Mouse (Mus musculus): ENCODE data around the gene Erich3.

The Erich3 gene

DNA sequence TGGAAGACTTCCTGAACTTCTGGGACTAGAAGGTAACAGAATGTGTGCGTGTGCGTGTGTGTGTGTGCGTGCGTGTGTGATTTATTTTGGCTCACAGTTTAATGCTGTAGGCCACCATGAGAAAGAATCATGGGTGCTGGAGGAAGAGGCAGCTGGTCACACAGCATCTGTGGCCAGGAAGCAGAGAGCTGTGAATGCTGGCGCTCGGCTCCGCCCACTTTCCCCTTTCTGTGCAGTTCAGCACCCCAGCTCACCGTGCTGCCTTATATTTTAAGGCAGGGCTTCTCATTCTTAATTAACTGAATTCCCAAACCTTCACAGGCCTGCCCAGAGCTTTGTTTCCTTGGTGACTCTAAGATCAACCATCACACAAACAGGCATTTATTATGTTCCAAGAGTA lies 9.7 kb downstream of the Erich3 start:
- DNase-seq (ENCODE audit: low read depth), result no peak

DNA sequence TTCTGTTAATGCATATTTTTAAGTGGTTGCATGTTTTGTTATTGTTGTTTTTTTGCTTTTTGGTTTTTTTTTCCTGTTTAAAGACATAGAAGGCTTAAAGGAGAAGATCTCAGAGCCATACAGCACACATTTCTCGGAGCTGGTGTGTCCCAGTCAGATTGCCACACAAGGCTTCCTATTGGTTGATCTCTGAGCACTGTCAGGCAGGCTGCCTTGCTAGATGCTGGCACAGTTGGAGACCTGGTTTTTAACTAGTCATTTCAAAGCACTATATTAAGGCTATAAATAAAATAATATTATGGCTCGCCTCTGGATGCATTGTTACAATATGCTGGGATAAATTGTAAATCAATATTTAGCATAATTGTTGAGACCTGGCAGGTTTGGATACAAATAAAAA lies 18.9 kb downstream of the Erich3 start:
- no peak for DNase-seq (ENCODE audit: low read depth)

DNA sequence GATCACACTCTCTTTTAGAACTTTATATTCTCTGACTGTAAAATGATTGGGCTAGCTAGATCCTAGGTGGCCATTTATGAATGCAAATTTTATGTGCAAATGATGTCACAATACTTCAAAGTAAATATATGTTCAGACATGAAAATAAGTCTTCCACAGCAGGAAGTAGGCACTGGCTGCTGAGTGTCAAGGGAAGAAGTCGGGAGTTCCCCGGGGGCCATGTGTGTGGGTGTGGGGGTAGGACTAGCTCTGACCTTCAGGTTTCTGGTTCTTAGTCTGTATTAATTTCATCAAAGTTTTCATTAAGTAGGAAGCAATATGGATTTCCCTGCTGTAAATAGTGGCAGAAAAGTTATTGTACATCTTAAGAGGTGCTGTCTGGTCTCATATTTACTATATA lies 20.0 kb downstream of the Erich3 start:
- DNase-seq (ENCODE audit: low read depth), result no peak

DNA sequence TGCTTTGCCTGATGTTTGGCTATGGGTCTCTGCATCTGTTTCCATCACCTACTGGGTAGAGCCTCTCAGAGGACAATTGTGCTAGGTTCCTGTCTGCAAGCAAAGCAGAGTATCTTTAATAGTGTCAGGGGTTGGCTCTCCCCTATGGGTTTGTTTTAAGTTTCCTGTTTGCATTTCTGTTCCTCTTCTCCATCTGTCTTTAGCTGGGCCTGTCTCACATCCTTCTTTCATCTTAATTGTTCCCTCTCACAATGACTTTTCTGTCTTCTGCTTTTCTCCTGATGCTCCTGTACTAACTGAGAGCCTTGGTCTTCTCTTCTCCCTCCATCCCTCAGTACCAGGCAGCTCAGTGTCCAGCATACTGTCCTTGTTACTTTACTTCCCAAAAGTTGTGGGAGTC lies 26.6 kb downstream of the Erich3 start:
- DNase-seq (ENCODE audit: low read depth), result no peak

DNA sequence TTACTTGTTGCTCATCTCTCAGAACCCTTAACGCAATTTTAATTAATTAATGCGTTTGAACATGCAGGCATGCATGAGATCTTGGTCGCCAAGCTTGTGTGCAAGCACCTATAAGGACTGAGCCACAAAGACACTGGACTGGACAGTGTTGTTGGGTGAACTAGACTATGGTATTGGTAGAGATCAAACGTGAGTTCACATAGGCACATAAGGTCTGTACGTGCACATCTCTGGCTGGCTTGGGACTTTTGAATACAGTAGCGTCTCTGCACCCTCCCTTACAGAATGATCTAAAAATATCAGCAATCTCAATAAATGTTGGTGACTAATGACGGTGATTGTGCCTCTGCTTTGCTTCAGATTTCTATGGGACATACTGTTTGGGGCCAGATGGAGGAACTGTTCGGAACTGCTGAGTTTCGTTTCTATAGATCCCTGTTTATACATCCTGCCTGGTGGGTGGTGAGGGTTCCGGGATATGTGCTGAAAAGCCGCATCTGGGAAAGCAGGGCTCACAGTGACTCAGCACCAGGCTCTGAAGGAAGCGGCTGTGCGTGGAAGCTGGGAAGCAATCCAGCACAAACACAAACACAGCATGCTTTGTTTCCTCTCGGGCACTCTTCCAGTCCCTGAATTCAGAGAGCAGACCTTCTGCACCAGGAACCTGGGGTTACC lies 28.4 kb downstream of the Erich3 start:
- no peak for DNase-seq (ENCODE audit: low read depth)

DNA sequence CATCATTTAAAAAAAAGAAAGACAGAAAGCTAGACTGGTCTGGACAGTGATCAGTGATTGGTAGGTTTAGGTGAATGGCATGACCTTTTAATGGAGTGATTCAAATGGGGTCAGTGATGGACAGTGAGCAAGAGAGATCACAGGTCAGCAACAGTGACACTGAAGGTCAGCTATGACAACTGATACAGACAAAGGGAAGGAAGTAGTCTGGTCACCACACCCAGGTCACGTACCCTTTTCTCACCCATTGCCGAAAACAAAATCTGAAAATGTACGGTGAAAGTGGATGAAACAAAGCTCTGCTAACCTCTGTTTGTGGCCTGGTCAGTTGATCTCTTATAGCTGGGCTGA lies 28.9 kb downstream of the Erich3 start:
- no peak for DNase-seq (ENCODE audit: low read depth)

DNA sequence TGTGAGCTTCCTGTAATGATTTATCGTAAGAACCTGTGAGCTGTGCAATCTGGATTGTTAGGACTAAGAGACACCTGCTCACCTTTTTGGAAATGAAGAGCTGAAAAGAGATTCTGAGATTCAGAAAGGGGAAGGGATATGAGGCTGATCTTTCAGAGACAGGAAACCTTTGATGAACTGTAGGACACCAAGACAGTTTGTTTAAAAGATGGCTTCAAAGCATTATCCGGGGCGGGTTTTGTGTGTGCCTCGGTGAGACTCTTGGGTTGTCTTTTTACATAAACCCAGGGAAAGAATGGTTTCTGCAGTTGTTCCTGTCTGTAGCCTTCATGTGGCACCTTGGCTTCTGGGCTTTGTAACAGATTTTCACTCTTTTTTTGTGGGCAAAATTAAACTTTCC lies 30.2 kb downstream of the Erich3 start:
- DNase-seq (ENCODE audit: low read depth), result peak; percentile 9

DNA sequence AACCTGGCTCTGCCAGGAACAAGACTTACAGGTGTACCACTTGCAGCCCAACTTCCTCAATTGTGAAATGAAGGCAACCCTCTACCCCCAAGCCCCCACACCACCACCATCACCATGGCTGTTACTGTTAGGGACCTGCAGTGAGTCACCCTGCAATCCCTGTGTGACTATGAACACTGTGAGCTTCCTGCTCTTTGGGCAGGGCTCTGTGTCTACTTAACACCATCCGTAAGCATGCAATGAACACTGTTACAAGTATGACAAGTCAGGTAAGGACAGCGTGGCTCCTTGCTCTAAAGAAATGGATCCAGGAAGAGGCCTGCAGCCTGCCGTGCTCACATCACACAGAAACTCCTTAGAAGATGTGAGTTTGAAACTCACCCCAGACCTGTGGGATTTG lies 33.0 kb downstream of the Erich3 start:
- DNase-seq (ENCODE audit: low read depth), result no peak

DNA sequence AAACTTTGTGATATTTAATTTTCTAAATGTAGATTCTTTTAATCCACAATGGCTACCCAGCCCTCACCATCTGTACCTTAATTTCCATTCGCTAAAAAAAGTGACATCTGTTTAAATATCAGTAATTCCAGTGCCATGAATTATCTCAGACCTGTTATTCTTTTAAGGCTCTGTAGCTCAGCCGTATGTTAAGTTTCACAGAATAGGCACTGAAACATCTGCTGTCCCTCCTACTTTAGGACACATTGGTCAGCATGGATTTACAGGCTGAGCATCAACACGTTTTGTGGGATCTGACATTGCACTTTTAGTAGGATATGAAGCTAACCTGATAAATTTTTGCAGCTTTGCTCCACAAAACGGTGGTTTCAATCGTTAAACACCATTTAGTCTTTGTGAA lies 35.2 kb downstream of the Erich3 start:
- DNase-seq (ENCODE audit: low read depth), result no peak

DNA sequence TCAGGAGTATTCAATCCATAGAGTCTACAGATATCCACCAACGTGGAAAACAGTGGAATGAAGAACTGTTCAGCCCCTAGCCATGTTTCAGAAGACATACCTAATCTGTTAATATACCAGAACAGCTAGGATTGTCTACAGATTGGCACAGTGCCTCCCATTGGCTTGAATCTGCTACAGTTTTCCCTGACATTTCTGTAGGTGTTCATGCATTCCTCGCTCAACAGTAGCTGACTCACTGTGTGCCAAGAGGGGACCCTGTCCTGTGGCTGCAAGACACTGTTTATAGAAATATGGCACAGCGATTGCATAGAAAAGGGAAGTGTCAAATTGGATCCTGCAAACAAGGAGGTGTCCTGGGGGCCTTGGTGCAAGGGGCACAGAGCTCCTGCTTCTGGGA lies 36.6 kb downstream of the Erich3 start:
- no peak for DNase-seq (ENCODE audit: low read depth)

DNA sequence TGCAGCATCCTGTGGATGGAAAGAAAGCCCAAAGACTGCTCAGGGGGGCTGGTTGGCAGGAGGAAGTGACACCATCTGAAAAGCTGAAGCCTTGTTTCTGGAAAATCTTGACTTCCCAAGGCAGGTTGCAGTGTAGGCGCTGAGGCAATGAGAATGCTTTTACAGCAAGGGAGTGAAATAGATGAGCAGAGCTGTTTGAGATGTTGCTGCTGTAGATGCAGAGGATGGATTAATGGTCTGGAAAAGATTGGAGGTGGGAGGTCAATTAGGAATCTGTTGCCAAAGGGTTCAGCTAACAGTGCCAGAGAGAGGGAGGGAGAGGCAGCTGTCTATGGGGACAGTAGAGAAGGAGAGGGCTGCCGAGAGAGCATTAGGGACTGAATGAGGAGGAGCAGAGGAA lies 37.1 kb downstream of the Erich3 start:
- no peak for DNase-seq (ENCODE audit: low read depth)

DNA sequence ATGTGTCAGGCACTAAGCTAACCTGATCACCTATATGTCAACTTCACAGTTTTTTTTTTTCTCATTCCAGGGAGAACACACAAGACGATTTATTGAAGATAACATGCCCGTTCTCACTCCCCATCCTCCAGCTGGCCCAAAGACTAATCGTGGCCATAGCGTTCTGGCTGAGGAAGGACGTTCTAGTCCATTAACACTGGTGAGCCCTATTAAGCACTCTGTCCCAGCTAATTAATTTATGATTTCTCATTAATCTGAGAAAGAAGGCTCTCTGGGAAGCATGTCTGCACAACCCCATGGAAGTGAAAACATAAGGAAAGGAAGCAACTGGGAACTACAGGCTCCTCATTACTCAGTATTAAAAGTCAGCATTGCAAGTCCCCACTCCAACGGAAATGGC lies 41.1 kb downstream of the Erich3 start:
- no peak for DNase-seq (ENCODE audit: low read depth)

DNA sequence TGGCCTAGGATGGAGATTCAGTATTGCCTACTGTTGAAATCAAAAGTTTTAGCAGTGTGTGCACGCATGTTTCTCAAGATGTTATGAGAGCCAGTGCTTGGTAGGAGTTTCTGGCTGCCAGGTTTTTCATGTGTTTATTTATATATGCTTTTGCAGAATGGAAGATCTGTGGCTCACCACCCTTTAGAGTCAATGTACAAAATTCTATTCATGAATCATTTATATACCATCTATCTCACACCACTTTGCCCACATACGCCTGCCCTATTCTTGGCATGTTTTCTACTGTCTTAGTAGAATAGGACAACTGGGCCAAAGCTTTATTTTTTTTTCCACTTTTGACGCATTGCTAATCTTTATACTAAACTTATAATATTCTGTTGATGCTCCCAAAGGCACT lies 44.5 kb downstream of the Erich3 start:
- no peak for DNase-seq (ENCODE audit: low read depth)

DNA sequence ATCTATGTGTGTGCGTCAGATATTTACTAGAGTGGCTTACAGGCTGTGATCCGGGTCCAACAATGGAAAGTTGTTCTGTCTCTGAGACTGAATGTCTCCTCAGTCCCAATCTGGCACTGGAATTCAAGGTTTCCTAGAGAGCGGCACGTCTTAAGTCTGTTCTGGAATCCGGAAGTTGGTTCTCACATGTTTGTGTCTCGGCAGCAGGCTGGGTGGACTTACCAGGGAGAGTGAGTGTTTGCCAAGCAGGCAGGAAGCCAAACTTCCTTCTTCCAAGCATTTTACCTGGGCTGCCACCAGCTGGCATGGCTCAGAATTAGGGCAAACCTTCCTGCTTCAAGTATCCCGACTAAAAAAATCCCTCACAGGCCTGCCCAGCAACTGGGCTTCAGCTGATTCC lies 59.5 kb downstream of the Erich3 start:
- no peak for DNase-seq (ENCODE audit: low read depth)

DNA sequence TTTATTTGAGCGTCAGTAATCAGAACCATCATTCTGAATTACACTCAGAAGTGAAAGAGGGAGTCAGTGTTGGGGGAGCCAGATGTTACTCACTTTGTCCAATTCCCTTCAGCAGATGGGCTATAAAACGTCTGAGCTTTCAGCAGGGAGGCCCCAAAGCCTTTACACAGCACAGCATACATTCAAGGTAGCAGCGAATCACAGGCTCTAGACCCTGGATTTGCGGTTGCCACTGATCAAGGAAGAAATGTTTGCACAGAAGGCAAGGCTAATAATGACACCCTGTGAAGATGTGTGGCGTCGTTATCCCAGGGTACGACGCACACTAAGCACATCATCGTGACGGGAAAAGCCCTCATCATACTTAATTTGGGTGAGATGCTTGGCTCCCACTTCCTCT lies 67.8 kb downstream of the Erich3 start:
- no peak for DNase-seq (ENCODE audit: low read depth)

DNA sequence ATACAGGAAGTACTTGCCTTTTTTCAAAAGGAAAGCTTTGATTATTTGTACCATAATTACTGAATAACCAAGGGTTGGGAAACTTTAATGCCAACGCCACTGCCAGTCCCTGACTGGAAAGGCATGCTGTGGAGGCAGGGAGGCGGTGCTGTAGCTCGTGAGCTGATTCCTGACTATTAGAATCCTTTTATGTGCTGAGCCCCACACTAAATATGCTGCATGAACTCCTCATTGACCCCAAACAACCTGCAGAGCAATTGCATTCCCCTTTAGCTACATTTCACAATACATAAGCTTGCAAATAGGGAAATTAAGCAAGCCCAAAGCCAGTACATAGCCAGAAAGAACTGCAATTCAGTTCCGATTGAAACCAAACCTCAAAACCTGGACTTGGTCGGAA lies 77.8 kb downstream of the Erich3 start:
- no peak for DNase-seq (ENCODE audit: low read depth)

DNA sequence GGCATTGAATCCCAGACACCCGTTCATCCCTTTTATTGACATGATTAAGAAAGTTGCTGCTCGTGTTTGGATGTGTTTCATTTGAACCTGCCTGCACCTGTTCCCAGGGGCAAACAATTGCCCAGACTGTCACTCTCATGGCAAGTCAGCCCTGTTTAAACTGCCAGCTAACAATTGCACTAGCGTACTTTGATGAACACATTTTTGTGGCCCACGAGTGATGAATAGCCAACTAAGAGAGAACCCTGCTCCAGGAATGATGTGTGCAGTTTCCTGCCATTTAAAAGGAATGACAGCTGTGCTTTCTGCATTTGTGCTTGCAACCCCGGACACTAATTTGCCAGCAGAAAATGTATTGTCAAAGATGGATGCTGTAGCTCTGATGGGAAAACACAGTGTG lies 79.3 kb downstream of the Erich3 start:
- DNase-seq (ENCODE audit: low read depth), result no peak

DNA sequence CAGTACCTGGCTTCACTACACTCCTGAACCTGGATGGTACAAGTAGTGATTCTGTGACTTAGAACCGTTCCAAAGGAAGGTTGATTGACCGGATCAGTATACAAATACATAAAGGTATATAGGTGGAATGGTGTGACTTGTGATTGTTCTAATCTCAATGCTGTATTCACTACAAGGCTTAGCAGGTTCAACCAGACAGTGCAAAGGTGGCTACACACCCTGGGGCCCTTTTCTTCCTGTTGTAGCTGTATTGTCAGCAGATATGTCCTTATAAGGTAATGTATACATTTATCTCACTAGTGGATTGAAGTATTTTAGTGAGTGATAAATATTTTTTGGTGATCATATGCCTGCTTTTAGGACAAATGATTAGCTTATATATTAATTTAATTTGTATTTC lies 80.7 kb downstream of the Erich3 start:
- DNase-seq (ENCODE audit: low read depth), result no peak

DNA sequence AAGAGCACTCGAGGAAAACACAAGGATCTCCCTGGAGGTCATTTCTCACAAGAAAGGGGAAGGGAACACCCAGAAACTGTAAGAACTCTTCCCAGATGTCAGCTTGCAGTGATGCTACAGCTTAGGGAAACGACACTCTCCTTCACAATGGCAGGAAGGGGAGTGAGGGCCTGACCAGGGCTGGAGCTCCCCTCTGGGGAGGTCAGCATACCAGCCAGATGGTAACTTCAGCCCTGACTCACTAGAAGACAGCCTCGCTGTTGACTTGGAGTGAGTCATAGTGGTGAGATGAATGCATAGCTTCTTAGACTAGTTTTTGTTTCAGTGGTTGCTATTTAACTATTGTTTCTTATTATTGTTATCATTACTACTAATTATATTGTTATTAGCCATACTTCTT lies 90.8 kb downstream of the Erich3 start:
- DNase-seq (ENCODE audit: low read depth), result no peak

DNA sequence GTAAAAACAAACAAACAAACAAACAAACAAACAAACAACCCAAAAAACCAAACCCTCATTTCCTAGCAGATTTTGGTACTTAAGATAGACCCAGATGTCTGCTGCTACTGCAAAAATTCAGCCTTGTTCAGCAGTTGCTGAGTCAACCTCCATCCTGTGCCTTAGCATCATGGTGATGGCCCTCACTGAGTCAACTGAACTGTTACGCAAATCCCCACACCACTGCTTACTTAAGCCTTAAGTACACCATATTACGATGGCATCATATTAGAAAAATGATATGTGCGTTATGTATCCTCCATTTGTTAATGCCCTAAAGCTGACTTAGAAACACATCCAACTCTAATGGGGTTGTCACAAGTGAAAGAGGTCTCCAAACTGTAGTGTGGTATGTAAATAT lies 91.6 kb downstream of the Erich3 start:
- no peak for DNase-seq (ENCODE audit: low read depth)

DNA sequence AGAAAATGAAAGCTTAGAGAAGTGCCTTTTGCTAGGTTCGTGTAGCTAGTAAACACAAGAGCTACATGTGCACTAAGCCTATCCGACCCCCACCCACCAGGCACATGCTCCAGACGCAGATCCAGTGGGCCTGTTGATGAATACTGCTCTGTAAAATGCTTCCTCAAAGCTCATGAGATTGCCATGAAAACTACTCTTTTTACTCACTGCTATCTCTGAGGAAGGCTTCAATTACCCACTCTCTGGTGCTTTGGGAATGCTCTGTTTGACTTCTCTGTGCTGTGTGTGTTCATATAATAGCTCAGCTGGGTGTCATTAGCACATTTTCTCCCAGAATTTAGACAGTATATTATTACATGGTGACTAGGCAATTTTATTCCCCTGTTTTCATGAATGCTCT lies 94.4 kb downstream of the Erich3 start:
- DNase-seq (ENCODE audit: low read depth), result no peak

DNA sequence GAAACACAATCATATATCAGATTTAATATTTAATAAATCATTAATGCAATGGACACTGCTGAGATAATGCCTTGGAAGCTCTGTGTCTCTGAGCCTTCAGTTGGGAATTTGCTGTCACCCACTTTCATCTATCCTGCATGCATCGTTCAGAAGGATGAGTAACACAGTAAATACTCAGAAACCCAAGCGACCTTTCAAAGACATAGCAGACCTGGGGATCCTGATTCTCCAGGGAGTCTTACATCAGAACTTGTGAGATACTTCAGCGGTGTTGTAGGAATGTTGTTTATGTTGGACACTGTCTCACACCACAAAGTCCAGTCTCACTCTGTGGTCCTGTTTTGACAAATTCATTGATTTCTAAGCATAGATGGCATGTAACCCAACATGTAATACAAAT lies 97.4 kb downstream of the Erich3 start:
- DNase-seq (ENCODE audit: low read depth), result no peak

DNA sequence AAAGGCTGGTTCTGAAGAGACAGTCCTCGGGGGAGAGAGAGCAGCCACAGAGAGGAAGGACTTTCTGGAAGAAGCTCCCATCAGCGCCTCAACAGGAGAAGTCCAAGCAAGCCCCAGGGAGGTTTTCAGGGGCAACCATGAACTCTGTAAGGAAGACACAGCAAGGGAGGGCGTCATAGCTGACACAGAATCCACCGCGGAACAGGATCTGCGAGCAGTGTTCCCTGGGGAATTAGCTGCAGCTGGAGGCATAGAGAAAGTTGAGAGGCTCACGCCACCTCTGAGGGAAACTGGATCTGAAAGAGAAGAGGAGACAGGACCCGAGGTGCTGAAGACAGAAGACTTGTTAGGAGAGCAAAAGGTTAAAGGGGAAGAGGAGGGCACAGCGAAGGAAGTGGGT lies 99.7 kb downstream of the Erich3 start:
- no peak for DNase-seq (ENCODE audit: low read depth)

DNA sequence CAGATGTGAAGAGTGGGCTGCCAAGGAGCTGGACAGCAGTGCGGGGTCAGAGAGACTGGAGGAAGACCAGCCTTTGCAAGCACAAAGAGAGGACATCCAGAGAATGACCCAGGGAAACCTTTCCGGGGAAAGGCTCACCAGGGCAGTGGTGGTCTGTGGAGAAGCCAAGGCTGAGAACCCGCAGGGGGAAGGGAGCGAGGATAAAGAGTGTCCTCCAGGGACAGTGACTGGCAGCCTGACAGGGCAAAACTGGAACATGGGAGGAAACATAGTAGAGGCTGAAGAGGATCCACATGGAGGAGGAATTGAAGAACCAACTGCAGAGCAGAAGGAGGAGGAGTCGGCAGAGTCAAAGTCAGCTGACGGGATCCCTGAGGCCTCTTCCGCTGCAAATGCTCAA lies 100.5 kb downstream of the Erich3 start:
- DNase-seq (ENCODE audit: low read depth), result no peak

DNA sequence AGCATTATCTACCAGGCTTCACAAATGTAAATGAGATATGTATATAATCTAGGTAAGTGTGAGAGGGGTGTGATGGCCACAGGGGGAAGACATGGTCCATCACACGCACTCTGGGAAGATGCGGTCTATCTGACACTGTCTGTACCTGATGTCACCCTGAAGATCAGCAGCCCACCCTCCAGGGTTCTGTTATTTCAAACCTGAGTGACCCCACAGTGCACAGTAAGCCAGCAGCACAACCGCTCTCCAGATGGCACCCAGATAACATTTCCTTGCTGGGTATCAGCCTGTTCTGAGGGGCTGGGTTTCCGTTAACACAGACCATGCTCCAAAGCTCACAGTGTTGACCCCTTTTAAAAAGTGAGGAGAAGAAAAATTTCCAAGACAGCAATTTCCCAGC lies 102.7 kb downstream of the Erich3 start:
- DNase-seq (ENCODE audit: low read depth), result no peak

All from naive thymus-derived CD4-positive, alpha-beta T cell, adult 2 months (primary cell).